In the genomic region with DNA sequence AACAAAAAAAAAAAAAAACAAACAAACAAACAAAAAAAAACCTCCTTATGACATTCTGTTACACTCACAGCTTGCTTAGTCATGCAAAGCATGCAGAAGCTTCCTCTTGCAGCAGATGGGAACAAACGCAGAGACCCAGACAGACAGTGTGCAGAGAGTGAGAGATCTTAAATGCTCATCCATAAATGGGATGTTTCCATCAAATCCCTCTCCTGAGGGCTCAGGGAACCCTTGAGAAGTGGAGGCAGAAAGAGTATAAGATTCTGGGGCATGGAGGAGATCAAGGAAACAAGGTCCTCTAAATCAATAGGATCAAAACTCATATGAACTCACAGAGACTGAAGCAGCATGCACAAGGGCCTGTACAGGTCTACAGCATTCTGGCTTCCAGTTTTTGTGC, we compare ENCODE assay signal across 18 mouse cellular contexts. TPM values are rescaled to one million over a fixed set of nuclear protein-coding genes. Genes with fewer than 3 reads are reported as not detected.
"Had no signal": no experiment of that assay in that cellular context is flagged by ENCODE, and none has a peak within 500 bp of the region (broad histone marks: within the 10 kb centered on the region; RNA-seq: fewer than 3 reads in every experiment).

No protein-coding gene starts in this region.

- H3K27ac ChIP-seq: lung, embryonic 15.5 days; macrophage; midbrain, embryonic 13.5 days; midbrain, embryonic 15.5 days; neural tube, embryonic 12.5 days had no signal

- ATAC-seq: liver, postnatal 0 days; lung, postnatal 0 days; midbrain, embryonic 13.5 days; midbrain, embryonic 15.5 days had no signal

- H3K4me3 ChIP-seq: lung, embryonic 15.5 days; megakaryocyte, embryonic 14.5 days; midbrain, embryonic 13.5 days; midbrain, embryonic 15.5 days; neural tube, embryonic 12.5 days had no signal

- DNase-seq: liver, postnatal 0 days; lung, adult 2 months; lung, postnatal 14 days; lung, postnatal 36 days; retina, postnatal 1 day; right cerebral cortex, adult 18-20 months; thymus, adult 18-20 months; thymus, postnatal 14 days; thymus, postnatal 36 days had no signal

RNA-seq across cellular contexts. Expression of a gene that starts 52.5 kb away (rescaled TPM):
- total RNA-seq: megakaryocyte progenitor cell, adult 5-6 weeks; monocyte, adult 5-6 weeks had no signal
